Mouse (Mus musculus) ovary, adult 2 months (tissue): Measurements from ENCODE around the gene Ncapd2. TPM values are rescaled to one million over a fixed set of nuclear protein-coding genes. Genes with fewer than 3 reads are reported as not detected.

Experiments used
- polyA plus RNA-seq: library from polyadenylated mRNA; depleted of rRNA; stranded (reverse); fragments of >200 nt; gene quantifications from 2 replicates; pipeline ENCODE4 v1.2.3, GENCODE M21; 2012; rRNA removed

Gene Ncapd2
- 65.1 and 85.6 TPM in 2 replicates for polyA plus RNA-seq

DNA sequence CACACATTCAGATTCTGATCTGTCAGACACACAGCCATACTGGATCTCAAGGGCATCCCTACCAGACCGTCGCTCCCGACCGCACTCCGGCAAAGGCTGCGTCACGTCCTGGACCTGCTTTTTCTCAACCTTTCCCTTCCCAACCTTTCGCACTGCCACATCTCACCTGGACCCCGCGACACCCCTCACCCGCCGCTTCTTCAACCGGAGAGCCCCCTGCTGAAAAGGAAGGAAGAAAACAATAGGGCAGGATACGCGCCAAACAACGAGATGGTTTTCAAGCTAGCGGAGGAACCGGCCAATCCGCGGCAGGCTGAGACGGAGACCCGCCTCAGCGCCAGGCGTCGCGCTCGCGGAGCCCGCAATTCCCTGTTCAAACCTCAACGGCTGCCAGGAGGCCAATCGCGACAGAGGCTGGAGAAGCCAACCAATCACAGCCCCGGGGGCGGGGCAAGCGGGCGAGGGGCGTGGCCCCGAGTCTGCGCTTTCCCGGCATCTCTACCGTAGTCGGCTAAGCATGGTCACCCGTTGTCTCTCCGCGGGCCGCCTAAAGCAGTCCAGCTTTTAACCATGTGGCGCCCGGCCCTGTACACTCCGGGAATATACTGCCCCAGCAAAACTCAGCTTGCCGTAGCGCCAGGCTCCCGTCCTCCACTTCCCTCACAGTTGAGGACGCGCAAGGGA, at the start of gene Ncapd2, which contains the start of gene Mrpl51:
Gene Ncapd2, minus strand, starts transcription at position 370 of the 684 bp plus-strand sequence.
Gene Mrpl51, plus strand, starts transcription at position 470 of the 684 bp plus-strand sequence.

DNA sequence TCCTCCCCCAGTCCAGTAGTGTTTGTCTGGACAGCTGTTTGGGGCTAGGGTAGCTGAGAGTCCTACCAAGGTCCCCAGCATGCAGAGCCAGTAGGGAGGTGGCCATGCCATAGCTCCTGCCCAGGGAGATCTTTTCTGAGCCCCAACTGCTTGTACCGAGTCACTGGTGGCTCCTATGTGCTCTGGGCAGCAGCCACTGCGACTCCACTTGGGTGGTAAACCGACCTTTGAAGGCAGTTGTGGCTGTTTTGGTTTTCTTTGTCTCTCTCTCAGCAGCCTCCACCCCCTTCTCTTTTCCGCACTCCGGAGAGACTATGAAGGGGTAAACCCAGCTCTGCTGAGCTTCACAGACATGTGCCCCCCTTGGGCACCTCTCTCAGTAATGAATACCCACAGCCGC, 45.3 kb upstream of the Ncapd2 start, which contains the start of gene Cd27:
Gene Cd27, minus strand, starts transcription at position 229 of the 400 bp plus-strand sequence.

DNA sequence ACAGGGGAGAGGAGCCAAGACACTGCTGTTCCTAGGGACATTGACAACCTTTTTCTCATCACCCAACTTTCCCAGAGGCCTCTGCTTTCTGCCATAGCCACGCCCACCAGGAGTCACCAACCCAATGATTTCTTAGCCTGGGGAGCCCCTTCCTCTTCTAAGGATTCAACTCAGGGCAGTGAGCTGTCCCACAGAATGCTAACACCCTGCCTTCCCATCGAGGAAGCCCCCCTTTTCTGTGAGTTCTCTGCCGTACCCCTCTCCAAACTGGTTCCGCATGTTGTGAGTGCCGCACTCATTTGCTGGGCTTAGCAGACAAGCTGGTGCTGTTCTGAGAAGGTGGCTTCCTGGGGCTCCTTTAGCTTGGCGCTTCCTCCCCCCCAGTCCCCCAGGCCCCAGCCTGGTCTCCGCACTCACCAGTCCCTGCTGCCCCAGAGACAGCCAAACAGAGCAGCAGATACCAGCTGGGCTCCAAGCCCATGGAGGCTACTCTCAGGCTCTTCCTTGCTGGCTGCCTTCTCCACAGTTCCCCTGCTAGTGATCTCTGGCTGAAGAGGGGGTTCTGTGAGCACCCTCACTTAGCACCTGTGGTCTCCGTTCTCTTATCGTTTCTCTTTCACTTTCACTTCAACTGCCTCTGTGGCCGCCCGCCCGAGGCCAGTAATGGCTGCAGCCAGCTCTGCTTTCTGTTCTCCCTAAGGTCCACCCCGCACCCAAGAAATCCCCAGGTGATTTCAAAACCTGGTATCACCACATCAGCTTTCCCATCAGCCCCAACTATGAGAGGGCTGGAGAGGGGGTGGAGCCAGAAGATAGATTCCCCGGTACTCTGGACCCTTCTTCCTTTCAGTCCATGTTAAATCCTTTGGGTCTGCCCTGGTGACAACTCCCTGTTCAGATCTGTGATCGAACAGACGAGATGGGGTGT, 39.9 kb upstream of the Ncapd2 start, which contains the start of gene Tapbpl:
Gene Tapbpl, minus strand, starts transcription at position 744 of the 928 bp plus-strand sequence.

DNA sequence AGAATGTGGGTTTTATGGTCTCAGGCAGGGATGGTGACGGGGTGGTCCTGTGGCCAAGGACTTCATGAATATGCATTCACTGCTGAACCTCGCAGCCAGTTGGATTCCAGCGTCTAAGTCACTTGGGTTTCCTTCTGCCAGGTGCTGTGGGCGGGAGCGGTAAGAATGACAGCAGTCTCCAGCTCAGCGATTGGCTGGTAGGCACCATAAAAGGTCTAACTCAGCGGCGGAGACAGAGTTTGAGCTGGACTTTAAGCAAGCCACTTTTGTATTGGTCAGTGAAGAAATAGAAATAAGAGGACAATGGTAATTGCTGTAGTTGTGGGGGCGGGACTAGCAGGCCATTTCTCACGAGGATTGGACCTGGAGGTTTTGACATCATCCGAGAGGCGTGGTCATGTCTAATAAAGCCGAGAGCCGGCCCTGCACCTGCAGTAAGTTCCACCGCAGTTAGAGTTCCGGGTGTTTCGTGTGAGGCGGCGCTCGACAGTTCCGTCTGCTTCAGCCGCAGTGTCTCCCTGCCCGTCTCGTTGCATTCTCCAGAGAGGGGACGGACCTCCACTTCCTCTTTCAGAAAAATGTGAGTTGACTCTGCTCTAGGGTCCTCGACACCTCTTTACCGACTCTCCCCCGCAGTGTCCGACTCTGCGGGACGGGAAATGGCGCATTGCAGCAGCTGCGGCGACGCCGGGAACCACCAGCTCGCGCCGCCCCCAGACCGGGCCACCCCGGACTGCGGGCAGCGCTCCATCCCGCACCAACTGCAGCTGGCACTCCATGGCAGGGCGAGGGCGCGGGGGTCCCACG, 23.9 kb upstream of the Ncapd2 start, which contains the start of gene Vamp1:
Gene Vamp1, plus strand, starts transcription at position 404 of the 807 bp plus-strand sequence.

DNA sequence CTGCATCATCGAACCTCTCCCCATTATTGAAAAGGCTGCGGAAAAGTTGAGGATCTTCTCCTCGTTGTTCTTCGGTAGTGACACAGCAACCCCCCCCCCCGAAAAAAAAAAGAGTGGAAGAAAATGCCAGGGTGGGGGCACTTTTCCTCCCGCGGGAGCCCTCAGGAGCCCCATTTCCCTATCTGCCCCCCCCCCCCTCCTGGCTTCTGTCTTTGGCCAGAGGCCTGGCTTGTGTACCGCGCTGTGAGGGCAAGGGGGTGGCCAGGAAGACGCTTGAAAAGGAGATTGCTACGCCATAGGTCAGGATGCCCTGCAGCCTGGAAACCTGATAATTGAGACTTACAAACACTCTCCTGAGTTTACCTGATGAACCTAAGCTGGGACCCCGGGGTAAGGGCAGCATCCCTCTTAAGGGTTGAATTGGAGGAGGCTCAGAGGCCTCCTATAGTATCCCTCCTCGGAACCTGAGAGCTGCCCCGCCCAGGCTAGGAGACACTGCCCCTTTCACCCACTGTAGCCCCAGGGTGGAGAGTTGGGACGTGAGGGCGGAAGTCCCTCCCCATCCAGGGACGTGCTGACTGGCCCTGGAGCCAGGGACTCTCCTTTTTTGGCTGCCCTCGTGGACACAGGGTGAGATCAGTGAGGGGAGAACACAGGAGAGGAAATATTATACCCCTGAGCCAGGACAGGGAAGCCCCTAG, 25.3 kb downstream of the Ncapd2 start, which contains the start of gene Gapdh:
Gene Gapdh, minus strand, starts transcription at position 417 of the 701 bp plus-strand sequence.

DNA sequence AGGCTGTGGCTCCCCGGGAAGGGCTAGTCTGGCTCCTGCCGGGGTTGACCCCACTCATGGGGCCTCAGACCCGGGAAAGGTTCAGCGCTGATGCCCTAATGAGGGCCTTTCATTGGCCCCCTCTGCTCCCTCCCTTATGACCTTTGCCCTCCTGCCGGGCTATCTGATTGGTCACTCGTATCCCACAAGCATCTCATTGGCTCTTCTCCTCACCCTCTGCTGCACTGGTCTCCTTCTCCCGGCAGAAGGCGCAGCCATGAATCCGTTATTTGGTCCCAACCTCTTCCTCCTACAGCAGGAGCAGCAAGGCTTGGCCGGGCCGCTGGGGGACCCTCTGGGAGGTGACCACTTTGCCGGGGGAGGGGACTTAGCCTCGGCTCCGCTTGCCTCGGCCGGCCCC, 46.5 kb downstream of the Ncapd2 start, which contains the start of gene Iffo1:
Gene Iffo1, plus strand, starts transcription at position 241 of the 400 bp plus-strand sequence.

DNA sequence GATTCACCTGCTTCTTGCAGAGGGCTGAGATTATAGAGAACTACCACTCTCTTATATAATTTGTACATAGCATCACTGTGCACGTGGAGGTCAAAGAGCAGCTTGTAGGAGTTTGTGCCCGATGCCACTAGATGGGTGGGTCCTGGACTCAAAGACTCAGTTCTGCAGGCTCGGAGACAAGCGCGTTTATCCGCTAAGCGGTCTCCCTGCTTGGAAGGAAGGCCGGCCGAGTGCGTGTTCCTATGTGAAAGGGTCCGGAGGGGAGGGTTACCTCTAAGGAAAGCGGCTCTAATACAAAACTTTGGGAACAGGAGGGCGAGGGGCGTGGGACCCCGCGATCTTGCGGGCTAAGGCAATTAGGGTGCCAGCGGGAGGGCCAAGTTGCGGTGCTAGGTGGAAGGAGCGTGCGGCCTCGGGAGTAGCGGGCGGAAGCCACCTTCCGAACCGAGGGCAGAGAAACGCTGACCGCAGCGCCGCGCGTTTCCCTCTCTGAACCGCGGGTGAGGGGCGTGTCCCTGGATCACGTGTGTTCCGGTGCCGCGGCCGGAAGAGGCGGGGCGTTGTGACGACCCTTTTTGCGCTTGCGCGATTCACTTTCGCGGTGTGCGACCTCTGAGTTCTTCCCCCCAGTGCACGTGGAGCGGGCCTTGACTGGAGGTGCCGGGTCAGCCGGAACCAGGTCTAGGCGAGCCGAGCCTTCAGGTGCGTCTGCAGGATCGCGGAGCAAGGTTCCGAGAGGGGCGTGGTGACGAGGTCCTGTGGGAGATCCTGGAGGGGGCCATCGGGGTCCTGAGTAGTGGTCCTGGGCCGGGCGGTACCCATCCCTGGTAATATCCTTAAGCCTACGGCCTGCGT, 60.0 kb downstream of the Ncapd2 start, which contains the start of gene Nop2:
Gene Nop2, plus strand, starts transcription at position 608 of the 855 bp plus-strand sequence.

Other genes with a start within 250 kb of the Ncapd2 start
- 232 and 278 TPM in 2 replicates for gene Cops7a, start 226.2 kb downstream of the Ncapd2 start, polyA plus RNA-seq
- gene Pianp, start 195.0 kb downstream of the Ncapd2 start, polyA plus RNA-seq, result 5.2 and 10.1 TPM in 2 replicates
- gene Zfp384, start 182.6 kb downstream of the Ncapd2 start, polyA plus RNA-seq, result 70.1 and 85.2 TPM in 2 replicates
- 48.6 and 50.5 TPM in 2 replicates for gene Ing4, start 151.9 kb downstream of the Ncapd2 start, polyA plus RNA-seq
- 18.8 and 27.3 TPM in 2 replicates for gene Acrbp, start 142.0 kb downstream of the Ncapd2 start, polyA plus RNA-seq
- 5.5 and 5.9 TPM in 2 replicates for gene Lpar5, start 123.8 kb downstream of the Ncapd2 start, polyA plus RNA-seq
- 118 and 161 TPM in 2 replicates for gene Chd4, start 95.7 kb downstream of the Ncapd2 start, polyA plus RNA-seq
- gene Nop2, start 59.8 kb downstream of the Ncapd2 start, polyA plus RNA-seq, result 20.9 and 24.3 TPM in 2 replicates
- 52.0 and 67.4 TPM in 2 replicates for gene Iffo1, start 46.5 kb downstream of the Ncapd2 start, polyA plus RNA-seq
- gene Gapdh, start 25.2 kb downstream of the Ncapd2 start, polyA plus RNA-seq, result 2,908 and 2,970 TPM in 2 replicates
- gene Mrpl51, start 100 bp upstream of the Ncapd2 start, polyA plus RNA-seq, result 49.6 and 65.4 TPM in 2 replicates
- gene Vamp1, start 23.9 kb upstream of the Ncapd2 start, polyA plus RNA-seq, result 12.0 and 13.6 TPM in 2 replicates
- 11.3 and 16.8 TPM in 2 replicates for gene Tapbpl, start 40.2 kb upstream of the Ncapd2 start, polyA plus RNA-seq
- gene Cd27, start 45.3 kb upstream of the Ncapd2 start, polyA plus RNA-seq, result 0.50 and 0.63 TPM in 2 replicates
- 6.7 and 7.2 TPM in 2 replicates for gene Tuba3a, start 94.3 kb upstream of the Ncapd2 start, polyA plus RNA-seq
- gene Ltbr, start 122.2 kb upstream of the Ncapd2 start, polyA plus RNA-seq, result 126 and 139 TPM in 2 replicates
- 3.1 and 4.0 TPM in 2 replicates for gene Scnn1a, start 129.0 kb upstream of the Ncapd2 start, polyA plus RNA-seq
- 181 and 196 TPM in 2 replicates for gene Tnfrsf1a, start 157.7 kb upstream of the Ncapd2 start, polyA plus RNA-seq
- gene Plekhg6, start 189.1 kb upstream of the Ncapd2 start, polyA plus RNA-seq, result 1.4 and 1.6 TPM in 2 replicates